Mouse (Mus musculus): ENCODE data around the gene Gm44579. TPM values are rescaled to one million over a fixed set of nuclear protein-coding genes. Genes with fewer than 3 reads are reported as not detected.

Gm44579 gene
- total RNA-seq, 1 experiment from 2014 or later: not detected

DNA sequence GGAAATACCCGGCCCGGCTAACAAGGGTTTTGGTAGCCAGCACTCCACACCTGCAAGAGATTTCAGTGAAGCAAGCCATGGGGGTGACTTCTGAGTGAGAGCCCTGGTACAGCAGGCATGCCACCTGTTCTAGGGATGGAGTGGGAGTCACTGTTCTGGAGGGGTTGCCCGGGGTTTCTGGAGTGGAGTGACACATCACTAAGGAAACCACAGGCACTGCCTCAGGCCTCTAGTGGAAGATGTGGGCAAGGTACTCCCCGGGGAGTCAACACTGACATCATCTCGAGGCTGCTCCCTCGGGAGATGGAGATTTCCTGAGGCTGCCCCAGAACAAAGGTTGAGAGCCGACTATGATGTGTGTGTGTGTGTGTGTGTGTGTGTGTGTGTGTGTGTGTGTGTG lies 50.4 kb downstream of the Gm44579 start:
- ATAC-seq (replicated peaks; ENCODE audit: low read depth, poor library complexity, severe bottlenecking): no peak; the same call in 1 of the 2 replicates

GRCm38 (mm10) chr15:98168622-98169004 lies 52.2 kb downstream of the Gm44579 start:
- no peak for ATAC-seq (replicated peaks; ENCODE audit: low read depth, poor library complexity, severe bottlenecking)

DNA sequence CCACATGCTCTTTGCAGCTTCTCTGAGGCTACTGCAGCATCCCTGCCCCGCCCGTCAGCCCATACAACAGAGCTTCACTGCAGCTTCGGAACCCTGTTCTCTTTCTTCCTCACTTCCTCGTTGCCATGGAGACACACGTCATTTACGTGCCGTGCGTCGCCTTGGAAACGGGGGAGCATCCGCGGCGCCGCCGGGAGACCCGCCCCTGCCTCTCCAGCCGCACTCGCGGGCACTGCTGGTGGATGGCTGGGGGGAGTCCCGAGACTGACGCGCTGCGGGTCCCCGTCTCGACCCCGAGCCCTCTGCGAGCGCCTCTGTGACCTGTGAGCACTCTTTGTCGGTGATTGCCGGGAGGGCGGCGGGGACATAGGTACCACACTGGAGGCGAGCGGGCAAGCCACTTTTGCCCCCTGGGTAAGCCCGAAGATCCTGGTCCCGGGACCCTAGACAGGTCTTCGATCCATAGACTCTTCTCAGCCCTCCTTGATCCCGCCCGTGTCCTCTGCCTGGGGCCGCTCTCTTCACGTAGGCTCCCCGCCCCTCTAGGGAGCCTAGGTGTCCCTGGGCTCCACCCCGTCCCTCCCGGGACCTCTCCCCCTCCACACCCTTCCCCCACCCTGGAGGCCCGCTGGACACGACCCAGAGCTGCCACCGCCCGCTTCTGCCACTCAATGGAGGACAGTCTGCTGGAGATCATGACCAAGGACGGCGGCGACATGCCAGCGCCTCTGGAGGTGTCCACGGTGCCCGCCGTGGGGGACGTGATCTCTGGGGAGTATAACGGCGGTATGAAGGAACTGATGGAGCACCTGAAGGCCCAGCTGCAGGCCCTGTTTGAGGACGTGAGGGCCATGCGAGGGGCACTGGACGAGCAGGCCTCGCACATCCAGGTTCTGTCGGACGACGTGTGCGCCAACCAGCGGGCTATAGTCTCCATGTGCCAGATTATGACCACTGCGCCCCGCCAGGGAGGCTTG lies 52.8 kb downstream of the Gm44579 start:
- ATAC-seq (replicated peaks; ENCODE audit: low read depth, poor library complexity, severe bottlenecking): peak; percentile 77

DNA sequence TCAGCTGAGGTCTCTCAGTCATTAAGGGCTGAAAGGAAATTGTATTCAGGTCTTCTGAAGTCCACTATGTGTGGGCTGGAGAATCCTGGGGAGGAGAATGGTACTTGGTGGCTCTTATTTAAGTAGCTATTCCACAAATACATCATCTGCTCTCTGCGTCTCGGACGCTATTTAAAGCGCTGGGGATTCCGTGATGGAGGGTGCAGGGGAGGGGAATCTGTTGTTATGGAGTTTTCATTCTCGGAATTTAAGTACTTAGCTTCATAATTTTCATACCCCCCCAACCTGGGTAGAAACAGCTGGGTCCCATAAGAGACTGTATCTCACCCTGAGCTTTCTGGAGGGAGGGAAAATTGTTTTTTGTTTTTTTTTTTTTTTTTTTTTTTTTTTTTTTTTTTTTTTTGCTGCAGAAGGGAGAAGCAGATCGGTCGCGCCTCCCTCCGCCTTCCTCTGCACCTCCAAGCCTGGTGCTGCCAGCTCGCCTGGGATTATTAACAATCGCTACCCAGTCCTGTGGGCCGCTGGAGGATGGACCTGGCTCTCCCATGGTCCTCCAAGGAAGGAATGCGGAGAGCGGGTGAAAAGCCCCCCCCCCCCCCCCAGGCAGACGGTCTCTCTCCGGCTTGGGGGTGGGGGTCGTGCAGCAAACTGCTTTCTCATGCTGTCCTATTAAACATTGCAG lies 53.7 kb downstream of the Gm44579 start, which contains the start of gene Ccdc184:
TSS of gene Ccdc184 (plus strand) at position 196 of the 682 bp plus-strand sequence.
- ATAC-seq (replicated peaks; ENCODE audit: low read depth, poor library complexity, severe bottlenecking): no peak

DNA sequence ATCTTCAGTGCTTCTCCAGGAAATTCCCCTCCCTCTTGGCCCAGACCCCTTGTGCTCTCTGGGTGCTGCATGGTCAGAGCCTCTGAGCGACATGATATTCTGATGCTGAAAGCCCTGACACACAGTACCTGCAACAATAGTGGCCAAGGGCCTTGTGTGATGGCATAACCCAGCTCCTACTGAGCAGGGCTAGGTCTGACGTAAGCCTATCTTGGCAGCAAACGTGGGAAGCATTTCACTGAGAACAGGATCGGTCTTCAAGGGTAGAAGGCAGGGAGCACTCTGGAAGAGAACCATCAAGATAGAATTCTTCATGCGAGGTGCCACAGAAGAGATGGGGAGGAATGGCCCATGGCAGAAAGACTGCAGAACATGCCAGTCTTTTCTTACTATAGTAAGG lies 55.3 kb downstream of the Gm44579 start, which contains the start of gene Asb8:
TSS of gene Asb8 (minus strand) at position 101 of the 400 bp plus-strand sequence.
- ATAC-seq (replicated peaks; ENCODE audit: low read depth, poor library complexity, severe bottlenecking): no peak

- ATAC-seq (replicated peaks; ENCODE audit: low read depth, poor library complexity, severe bottlenecking): no peak
Measured at GRCm38 (mm10) chr15:98162561-98162960, 58.2 kb downstream of the Gm44579 start.

- ATAC-seq (replicated peaks; ENCODE audit: low read depth, poor library complexity, severe bottlenecking): no peak
Measured at GRCm38 (mm10) chr15:98161026-98161805, 59.6 kb downstream of the Gm44579 start.

DNA sequence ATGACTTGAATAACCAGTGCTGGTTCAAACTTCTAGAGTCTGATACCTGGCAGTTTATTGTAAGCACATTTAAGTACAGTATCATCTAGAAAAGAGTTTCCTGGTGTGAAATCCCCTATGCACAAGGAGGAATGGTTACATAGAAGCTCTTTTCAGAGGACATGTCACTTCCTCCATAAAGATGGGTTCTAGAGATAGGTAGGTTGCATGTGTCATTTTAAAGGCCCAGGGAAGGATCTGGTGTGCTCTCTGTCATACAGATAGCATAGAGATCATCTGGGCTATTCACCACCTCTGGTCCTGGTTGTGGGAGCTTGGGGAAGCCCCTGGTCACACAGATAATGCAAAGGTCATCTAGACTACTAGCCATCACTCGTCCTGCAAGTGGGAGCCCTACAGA lies 63.5 kb downstream of the Gm44579 start:
- ATAC-seq (replicated peaks; ENCODE audit: low read depth, poor library complexity, severe bottlenecking): no peak

- no peak for ATAC-seq (replicated peaks; ENCODE audit: low read depth, poor library complexity, severe bottlenecking)
Measured at GRCm38 (mm10) chr15:98155944-98156343, 64.8 kb downstream of the Gm44579 start.

DNA sequence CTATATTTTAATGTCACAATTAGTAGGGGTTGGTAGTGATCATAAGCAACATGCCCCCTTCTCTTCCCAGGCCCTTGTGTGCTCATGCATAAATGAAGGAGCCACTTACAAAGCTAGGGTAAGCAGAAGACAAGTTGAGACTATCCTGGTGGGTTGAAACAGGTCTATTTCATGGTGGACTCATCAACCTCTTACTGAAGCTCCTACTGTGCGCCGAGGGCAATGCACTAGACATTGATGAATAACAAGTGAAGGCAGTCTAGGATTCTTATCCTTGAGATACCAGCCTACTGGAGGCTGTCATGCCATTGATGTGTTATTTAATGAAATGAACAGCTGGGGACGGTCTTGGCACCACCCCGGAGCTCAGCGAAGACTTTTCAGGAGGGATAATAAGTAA lies 65.5 kb downstream of the Gm44579 start:
- ATAC-seq (replicated peaks; ENCODE audit: low read depth, poor library complexity, severe bottlenecking): no peak

DNA sequence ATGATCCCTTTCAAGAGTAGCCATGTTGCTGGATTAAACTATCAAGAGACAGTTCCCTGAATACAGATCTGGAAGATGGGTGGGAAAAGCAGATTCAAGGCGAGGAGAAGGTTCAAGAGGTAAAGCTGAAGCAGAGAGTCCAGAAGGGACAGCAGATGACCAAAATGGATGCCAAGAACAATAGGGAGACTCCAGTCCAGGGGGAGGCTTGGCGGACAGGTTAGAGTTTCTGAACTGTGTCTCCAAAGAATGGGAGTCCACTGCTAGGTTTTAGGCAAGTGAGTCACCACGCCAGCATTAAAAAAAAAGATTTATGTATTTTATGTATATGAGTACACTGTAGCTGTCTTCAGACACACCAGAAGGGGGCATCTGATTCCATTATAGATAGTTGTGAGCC lies 66.1 kb downstream of the Gm44579 start:
- ATAC-seq (replicated peaks; ENCODE audit: low read depth, poor library complexity, severe bottlenecking): no peak

DNA sequence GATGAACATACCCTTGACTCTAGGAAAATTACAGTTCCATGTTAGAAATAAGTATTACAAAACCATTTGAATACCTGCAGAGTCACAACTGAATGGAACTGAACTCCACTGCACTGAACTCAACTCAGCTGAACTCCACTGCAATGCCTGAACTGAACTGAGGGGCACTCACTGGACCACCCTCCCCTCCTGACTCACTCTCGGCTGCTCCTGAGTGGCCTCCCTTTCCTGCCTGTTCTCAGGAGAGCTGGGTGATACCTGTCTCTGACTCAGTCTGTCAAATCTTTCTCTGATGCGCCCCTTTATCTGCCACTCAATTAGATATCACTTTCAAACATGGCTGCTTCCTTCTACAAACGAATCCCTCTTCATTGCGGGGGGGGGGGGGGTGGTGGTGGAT lies 66.6 kb downstream of the Gm44579 start:
- ATAC-seq (replicated peaks; ENCODE audit: low read depth, poor library complexity, severe bottlenecking): no peak

DNA sequence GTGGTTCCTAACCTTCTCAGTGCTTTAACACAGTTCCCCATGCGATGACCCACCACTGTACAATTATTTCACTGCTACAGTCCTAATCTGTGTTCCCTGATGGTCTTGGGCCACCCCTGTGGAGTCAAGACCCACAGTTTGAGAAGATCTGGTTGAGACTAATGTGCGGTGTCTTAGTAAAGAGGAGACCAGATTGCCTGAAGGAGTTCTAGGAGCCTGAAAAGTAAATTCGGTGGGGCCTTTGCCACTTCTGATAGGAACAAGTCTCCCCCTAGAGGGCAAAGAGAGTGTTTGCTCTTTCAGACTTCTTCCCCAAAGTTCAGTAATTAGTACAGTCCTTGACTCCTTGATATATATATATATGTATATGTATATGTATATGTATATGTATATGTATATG lies 67.2 kb downstream of the Gm44579 start:
- ATAC-seq (replicated peaks; ENCODE audit: low read depth, poor library complexity, severe bottlenecking): peak; percentile 89

DNA sequence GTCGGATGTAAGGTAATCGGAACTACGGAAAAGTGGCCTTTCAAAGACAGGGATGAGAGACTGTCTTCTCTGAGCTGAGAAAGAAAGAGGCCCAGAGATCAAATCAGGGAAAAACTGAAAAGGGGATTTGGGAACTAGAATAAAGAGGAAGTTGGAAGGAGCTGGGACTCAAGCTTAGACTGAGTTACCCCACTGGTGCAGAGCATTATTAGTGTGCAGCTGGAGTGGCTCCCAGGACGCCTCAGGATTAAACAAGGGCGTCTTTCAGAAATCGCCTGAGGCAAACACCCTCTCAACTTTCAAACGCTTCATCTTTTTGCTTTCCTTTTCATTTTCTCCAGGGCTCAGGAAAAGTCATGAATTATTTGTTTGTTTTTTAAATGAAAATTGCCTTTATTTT lies 67.9 kb downstream of the Gm44579 start:
- no peak for ATAC-seq (replicated peaks; ENCODE audit: low read depth, poor library complexity, severe bottlenecking)

- ATAC-seq (replicated peaks; ENCODE audit: low read depth, poor library complexity, severe bottlenecking): no peak
Measured at GRCm38 (mm10) chr15:98149166-98149602, 71.6 kb downstream of the Gm44579 start.

- ATAC-seq (replicated peaks; ENCODE audit: low read depth, poor library complexity, severe bottlenecking): no peak
Measured at GRCm38 (mm10) chr15:98148356-98148755, 72.4 kb downstream of the Gm44579 start.

GRCm38 (mm10) chr15:98145559-98146181 lies 75.1 kb downstream of the Gm44579 start:
- peak; percentile 96 for ATAC-seq (replicated peaks; ENCODE audit: low read depth, poor library complexity, severe bottlenecking)

- no peak for ATAC-seq (replicated peaks; ENCODE audit: low read depth, poor library complexity, severe bottlenecking)
Measured at GRCm38 (mm10) chr15:98144861-98145507, 75.8 kb downstream of the Gm44579 start.

DNA sequence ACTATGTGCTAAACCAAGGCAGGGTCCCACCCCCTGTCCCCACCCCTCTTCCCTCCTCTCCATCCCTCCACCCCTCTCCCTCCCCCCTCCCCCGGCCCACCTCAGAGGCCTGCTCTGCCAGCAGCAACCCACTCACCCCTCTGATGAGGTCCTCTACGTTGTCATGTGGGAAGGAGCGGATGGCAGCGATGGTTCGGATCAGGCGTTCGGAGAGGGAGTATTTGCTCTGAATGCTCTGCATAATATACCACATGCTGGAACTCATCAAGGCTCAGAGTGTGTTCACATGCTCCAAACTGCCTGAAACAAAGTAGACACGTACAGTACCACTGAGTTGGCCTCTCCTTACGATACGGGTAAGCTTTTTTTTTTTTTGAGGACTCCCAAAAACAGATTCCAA lies 78.3 kb downstream of the Gm44579 start:
- no peak for ATAC-seq (replicated peaks; ENCODE audit: low read depth, poor library complexity, severe bottlenecking)

All from common myeloid progenitor, adult 5-6 weeks (primary cell).